Mouse (Mus musculus) liver, embryonic 12.5 days (tissue): ENCODE results near the gene Arl4c. TPM values are rescaled to one million over a fixed set of nuclear protein-coding genes. Genes with fewer than 3 reads are reported as not detected.
"Not testable (repeated sequence)": the region's sequence is repeated elsewhere in the genome, so short reads cannot be mapped to it uniquely, and the experiment has no call there.

Source experiments
- ATAC-seq: fragments of 200-750 bp; cut with Nextera tagmentation; 2 replicates; pipeline ENCODE4 v1.8.0; 2017; ENCODE audit warnings: moderate number of reproducible peaks, mild to moderate bottlenecking, moderate library complexity
- H3K27ac ChIP-seq: fragments of 300-500 bp; sonication (generic); 2 replicates; pipeline ENCODE4 v1.5.1; 2016; ENCODE audit warnings: mild to moderate bottlenecking
- H3K27me3 ChIP-seq: fragments of 300-500 bp; sonication (generic); replicated peaks from 2 replicates; pipeline ENCODE4 v1.6.1; 2016; ENCODE audit warnings: mild to moderate bottlenecking, moderate library complexity
- H3K36me3 ChIP-seq: fragments of 300-500 bp; sonication (generic); 2 replicates; pipeline ENCODE4 v1.6.1; 2016; ENCODE audit warnings: mild to moderate bottlenecking, moderate library complexity
- H3K4me1 ChIP-seq: fragments of 300-500 bp; sonication (generic); 2 replicates; pipeline ENCODE4 v1.6.1; 2016
- H3K4me2 ChIP-seq: fragments of 300-500 bp; sonication (generic); 2 replicates; pipeline ENCODE4 v1.6.1; 2016; ENCODE audit warnings: mild to moderate bottlenecking, moderate library complexity
- H3K4me3 ChIP-seq: fragments of 300-500 bp; sonication (generic); 2 replicates; pipeline ENCODE4 v1.5.1; 2016; ENCODE audit warnings: mild to moderate bottlenecking, moderate library complexity
- H3K9ac ChIP-seq: fragments of 300-500 bp; sonication (generic); 2 replicates; pipeline ENCODE4 v1.6.1; 2016; ENCODE audit warnings: mild to moderate bottlenecking, moderate library complexity
- H3K9me3 ChIP-seq: fragments of 300-500 bp; sonication (generic); replicated peaks from 2 replicates; pipeline ENCODE4 v1.6.1; 2016; ENCODE audit warnings: mild to moderate bottlenecking, moderate library complexity
- WGBS: fragments of 180-500 bp; shearing (Covaris S2); methylation state at CpG from one replicate; pipeline ENCODE4 v1.1.7; 2016; ENCODE audit not compliant: insufficient replicate concordance; 5-methylcytosine and 5-hydroxymethylcytosine counted together
- polyA plus RNA-seq: library from polyadenylated mRNA; unstranded; fragments of >200 nt; fragmentation: Nextera tagmentation; extraction: Ambion mirVana; gene quantifications from 2 replicates; pipeline ENCODE4 v1.2.1, GENCODE M21; 2016

Arl4c gene
- polyA plus RNA-seq, 1 experiment from 2014 or later = 2.3 TPM

GRCm38 (mm10) chr1:88638622-88639021 lies 63.4 kb downstream of the Arl4c start:
- no peak overlapping the region for H3K4me3 ChIP-seq
- no peak overlapping the region for H3K9ac ChIP-seq
- 52% methylated on average over 4 of the region's 4 CpGs for WGBS
- H3K4me1 ChIP-seq = peaks cover 8% of the 10 kb centered on the region; the same call in 1 of the 2 replicates
- H3K9me3 ChIP-seq = no peaks in the 10 kb centered on the region
- no peaks in the 10 kb centered on the region for H3K36me3 ChIP-seq
- no peaks in the 10 kb centered on the region; the same call in 1 of the 2 replicates for H3K27me3 ChIP-seq
- no peak overlapping the region for H3K27ac ChIP-seq
- ATAC-seq = no peak
- H3K4me2 ChIP-seq = no peak overlapping the region

GRCm38 (mm10) chr1:88636579-88637161 lies 65.4 kb downstream of the Arl4c start:
- H3K9ac ChIP-seq, H3K4me3 ChIP-seq, H3K4me1 ChIP-seq, H3K27me3 ChIP-seq, H3K4me2 ChIP-seq, H3K9me3 ChIP-seq, H3K36me3 ChIP-seq, H3K27ac ChIP-seq, ATAC-seq: not testable (repeated sequence)
- 35% methylated on average over 2 of the region's 2 CpGs for WGBS

GRCm38 (mm10) chr1:88635659-88636058 lies 66.4 kb downstream of the Arl4c start:
- 44% methylated on average over 12 of the region's 12 CpGs for WGBS
- no peak for ATAC-seq
- 0 out of 2 replicates have a peak overlapping the region, but pooled peaks have one; percentile 3 for H3K27ac ChIP-seq

GRCm38 (mm10) chr1:88632851-88633250 lies 69.2 kb downstream of the Arl4c start:
- H3K36me3 ChIP-seq = no peaks in the 10 kb centered on the region
- peaks cover 8% of the 10 kb centered on the region; the same call in 1 of the 2 replicates for H3K4me1 ChIP-seq
- 71% methylated on average over 6 of the region's 6 CpGs for WGBS
- no peak overlapping the region for H3K4me3 ChIP-seq
- no peaks in the 10 kb centered on the region for H3K27me3 ChIP-seq
- H3K9me3 ChIP-seq = no peaks in the 10 kb centered on the region
- H3K27ac ChIP-seq = no peak overlapping the region
- no peak overlapping the region for H3K4me2 ChIP-seq
- no peak for ATAC-seq
- no peak overlapping the region for H3K9ac ChIP-seq

More at GRCm38 (mm10) chr1:88635659-88636058, 66.4 kb downstream of the Arl4c start:
- Histone ChIP-seq H3K4me3 (no peak overlapping the region), H3K9ac (no peak overlapping the region), H3K27me3 (no peaks in the 10 kb centered on the region), H3K36me3 (no peaks in the 10 kb centered on the region), H3K9me3 (no peaks in the 10 kb centered on the region), H3K4me1 (peaks cover 8% of the 10 kb centered on the region; the same call in 1 of the 2 replicates), H3K4me2 (no peak overlapping the region)

GRCm38 (mm10) chr1:88629966-88630488 lies 72.0 kb downstream of the Arl4c start:
- H3K9ac ChIP-seq = no peak overlapping the region
- no peak overlapping the region for H3K4me2 ChIP-seq
- H3K9me3 ChIP-seq = no peaks in the 10 kb centered on the region
- H3K36me3 ChIP-seq = no peaks in the 10 kb centered on the region
- H3K4me1 ChIP-seq = no peaks in the 10 kb centered on the region
- no peak overlapping the region for H3K27ac ChIP-seq
- H3K27me3 ChIP-seq = no peaks in the 10 kb centered on the region
- H3K4me3 ChIP-seq = no peak overlapping the region
- ATAC-seq = no peak
- WGBS = 24% methylated on average over 2 of the region's 2 CpGs

GRCm38 (mm10) chr1:88625190-88625589 lies 76.8 kb downstream of the Arl4c start:
- Histone ChIP-seq H3K4me2 (no peak overlapping the region), H3K9me3 (no peaks in the 10 kb centered on the region), H3K9ac (no peak overlapping the region), H3K27ac (no peak overlapping the region), H3K4me3 (no peak overlapping the region), H3K36me3 (no peaks in the 10 kb centered on the region), H3K4me1 (0 out of 2 replicates have a peak, but pooled peaks cover 6% of the 10 kb centered on the region), H3K27me3 (no peaks in the 10 kb centered on the region)
- no peak for ATAC-seq
- 26% methylated on average over 1 of the region's 1 CpGs for WGBS

- no peak for ATAC-seq
These were observed 77.6 kb downstream of the Arl4c start for GRCm38 (mm10) chr1:88624376-88624775.

GRCm38 (mm10) chr1:88623541-88624115 lies 78.4 kb downstream of the Arl4c start:
- ATAC-seq = no peak
- 75% methylated on average over 8 of the region's 8 CpGs for WGBS

More at GRCm38 (mm10) chr1:88624376-88624775, 77.6 kb downstream of the Arl4c start:
- Histone ChIP-seq H3K27ac (no peak overlapping the region), H3K9ac (no peak overlapping the region), H3K9me3 (no peaks in the 10 kb centered on the region), H3K4me3 (no peak overlapping the region), H3K36me3 (no peaks in the 10 kb centered on the region), H3K4me1 (0 out of 2 replicates have a peak, but pooled peaks cover 6% of the 10 kb centered on the region), H3K4me2 (no peak overlapping the region), H3K27me3 (no peaks in the 10 kb centered on the region)
- 82% methylated on average over 4 of the region's 4 CpGs for WGBS

More at GRCm38 (mm10) chr1:88623541-88624115, 78.4 kb downstream of the Arl4c start:
- H3K36me3 ChIP-seq = no peaks in the 10 kb centered on the region
- no peak overlapping the region for H3K4me2 ChIP-seq
- 0 out of 2 replicates have a peak, but pooled peaks cover 6% of the 10 kb centered on the region for H3K4me1 ChIP-seq
- H3K27ac ChIP-seq = no peak overlapping the region
- no peaks in the 10 kb centered on the region for H3K9me3 ChIP-seq
- H3K9ac ChIP-seq = no peak overlapping the region
- no peaks in the 10 kb centered on the region for H3K27me3 ChIP-seq
- H3K4me3 ChIP-seq = no peak overlapping the region

Other genes starting within 250 kb of the Arl4c start
- gene Glrp1, start 192.2 kb downstream of the Arl4c start, polyA plus RNA-seq = 0.24 TPM in 1 of 2 replicates, not detected in the other